Mouse (Mus musculus): ENCODE measurements around the gene Siah2.

DNA sequence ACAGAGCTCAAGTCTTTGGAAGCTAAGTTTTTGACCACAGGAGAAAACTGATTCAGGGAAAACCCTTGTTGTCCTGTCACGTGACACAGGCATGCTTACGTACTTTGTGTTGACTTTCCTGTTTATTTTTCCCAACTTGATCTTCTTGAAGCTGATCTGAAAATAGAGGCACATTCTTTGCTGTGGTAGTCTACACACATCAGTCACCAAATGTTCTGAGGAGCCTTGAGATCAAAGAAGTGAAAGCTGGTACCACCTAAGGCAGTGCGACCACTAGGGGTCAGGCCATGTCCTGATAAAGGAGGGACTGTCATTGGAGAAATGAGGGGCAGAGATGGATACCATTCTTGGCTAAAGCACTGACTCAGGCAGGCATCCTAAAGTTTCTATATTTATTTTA lies 34.8 kb upstream of the Siah2 start:
- TF ChIP-seq MYOG (IDR thresholded peaks at IDR 0.05; ENCODE audit: control insufficient read depth in 1 of 3, insufficient read depth in 1 of 3, insufficient read length in 2 of 3, low read depth in 2 of 3): no peak
- no peak for TF ChIP-seq MAX (IDR thresholded peaks at IDR 0.05; ENCODE audit: low read depth)
- no peak for TF ChIP-seq TCF12 (IDR thresholded peaks at IDR 0.05; ENCODE audit: insufficient read depth, poor library complexity, severe bottlenecking)
- no peak for TF ChIP-seq POLR2A (IDR thresholded peaks at IDR 0.05; ENCODE audit: insufficient read length, low read depth)
- TF ChIP-seq E2F4 (IDR thresholded peaks at IDR 0.05; ENCODE audit: insufficient read depth): no peak
- TF ChIP-seq POLR2AphosphoS2 (IDR thresholded peaks at IDR 0.05; ENCODE audit: insufficient read length, low read depth): no peak
- TF ChIP-seq TCF3 (IDR thresholded peaks at IDR 0.05; ENCODE audit: insufficient read length, low read depth): no peak
- TF ChIP-seq SRF (IDR thresholded peaks at IDR 0.05; ENCODE audit: control insufficient read depth, insufficient read length, low read depth): no peak
- TF ChIP-seq REST (IDR thresholded peaks at IDR 0.05; ENCODE audit: insufficient read depth, insufficient read length): no peak
- TF ChIP-seq USF1 (IDR thresholded peaks at IDR 0.05; ENCODE audit: low read depth): peak; percentile 18

Data from myocyte (in vitro differentiated cells).